8 mouse cellular contexts compared by ENCODE assay signal in genomic region chr3:129332586-129332985, GRCm38 (mm10). TPM values are rescaled to one million over a fixed set of nuclear protein-coding genes. Genes with fewer than 3 reads are reported as not detected.
DNase-seq lines count a peak whose midpoint lies in the region; ATAC-seq and TF ChIP-seq lines count a peak whose summit lies in the region.

Gene Enpep, minus strand, starts transcription at chr3:129332720.

- H3K4me3 ChIP-seq in hindbrain, embryonic 14.5 days (replicated peaks; ENCODE audit: low read length) = 0 out of 2 replicates have a peak within 1 kb of the TSS, but pooled peaks have one; percentile 4
- no peak within 1 kb of the TSS for H3K4me3 ChIP-seq in hindbrain, embryonic 10.5 days
- H3K4me3 ChIP-seq in liver, embryonic 11.5 days (ENCODE audit: low read depth, low read length) = peak within 1 kb of the TSS; percentile 24
- peak within 1 kb of the TSS; percentile 84 for H3K4me3 ChIP-seq in small intestine, adult 2 months (ENCODE audit: low read depth, low read length)

- no peak for TF ChIP-seq CTCF in small intestine, adult 2 months (IDR thresholded peaks at IDR 0.05; ENCODE audit: extremely low read depth, insufficient read length, insufficient replicate concordance, low read depth, low read length)

- no peak for DNase-seq in hindbrain, embryonic 14.5 days (ENCODE audit: low spot score)
- DNase-seq in hindbrain, embryonic 10.5 days (ENCODE audit: low spot score) = no peak
- peak; percentile 11 for DNase-seq in brain, adult 2 months (ENCODE audit: low read depth, low spot score)
- peak; percentile 45 for DNase-seq in heart, postnatal 36 days
- peak; percentile 44 for DNase-seq in liver, embryonic 11.5 days (ENCODE audit: low spot score)
- DNase-seq in spleen, adult 12 weeks (ENCODE audit: low spot score) = no peak
- DNase-seq in right cerebral cortex, adult 2 months (ENCODE audit: low spot score in 2 of 2) = no peak

- H3K36me3 ChIP-seq in hindbrain, embryonic 14.5 days (replicated peaks; ENCODE audit: control insufficient read depth, insufficient read depth) = no peaks in the 10 kb centered on the region
- H3K36me3 ChIP-seq in hindbrain, embryonic 10.5 days = no peaks in the 10 kb centered on the region
- no peaks in the 10 kb centered on the region for H3K36me3 ChIP-seq in liver, embryonic 11.5 days (ENCODE audit: control insufficient read depth, insufficient read depth, low read length)
- peaks cover 11% of the 10 kb centered on the region; the same call in 1 of the 2 replicates for H3K36me3 ChIP-seq in small intestine, adult 2 months (ENCODE audit: control insufficient read depth, insufficient read depth, low read length)

- no peak for ATAC-seq in hindbrain, embryonic 14.5 days (ENCODE audit: low FRiP score)
- ATAC-seq in liver, embryonic 11.5 days (replicated peaks; ENCODE audit: low FRiP score) = 0 out of 2 replicates have a peak, but pooled peaks have one; percentile 36

- intact Hi-C loops in heart, postnatal 36 days (cut with DNase I) = no loop called here

- no peak within 1 kb of the TSS for H3K27ac ChIP-seq in hindbrain, embryonic 14.5 days
- no peak within 1 kb of the TSS for H3K27ac ChIP-seq in hindbrain, embryonic 10.5 days
- H3K27ac ChIP-seq in liver, embryonic 11.5 days (ENCODE audit: low read depth, low read length) = no peak within 1 kb of the TSS
- peak within 1 kb of the TSS; percentile 61 for H3K27ac ChIP-seq in small intestine, adult 2 months (ENCODE audit: insufficient read depth, low read depth, low read length)

- H3K4me1 ChIP-seq in hindbrain, embryonic 14.5 days (replicated peaks; ENCODE audit: control insufficient read depth, insufficient read depth, low read length) = no peaks in the 10 kb centered on the region
- no peaks in the 10 kb centered on the region for H3K4me1 ChIP-seq in hindbrain, embryonic 10.5 days (replicated peaks)
- H3K4me1 ChIP-seq in liver, embryonic 11.5 days (replicated peaks; ENCODE audit: control insufficient read depth, insufficient read depth, low read length) = 0 out of 2 replicates have a peak, but pooled peaks cover 3% of the 10 kb centered on the region
- H3K4me1 ChIP-seq in small intestine, adult 2 months (ENCODE audit: control insufficient read depth, insufficient read depth, insufficient read length, low read length) = peaks cover 9% of the 10 kb centered on the region

- peak within 1 kb of the TSS; percentile 17; the same call in 1 of the 2 replicates for H3K4me2 ChIP-seq in hindbrain, embryonic 14.5 days (replicated peaks)
- H3K4me2 ChIP-seq in liver, embryonic 11.5 days = peak within 1 kb of the TSS; percentile 38

- 58% methylated on average over 13 of the region's 13 CpGs for WGBS in hindbrain, embryonic 14.5 days
- WGBS in hindbrain, embryonic 10.5 days = 68% methylated on average over 13 of the region's 13 CpGs
- WGBS in liver, embryonic 11.5 days = 47% methylated on average over 13 of the region's 13 CpGs
- WGBS in small intestine, adult 2 months = 9% methylated on average over 13 of the region's 13 CpGs

- H3K27me3 ChIP-seq in hindbrain, embryonic 14.5 days (ENCODE audit: control insufficient read depth, insufficient read depth, low read length) = no peaks in the 10 kb centered on the region
- no peaks in the 10 kb centered on the region for H3K27me3 ChIP-seq in hindbrain, embryonic 10.5 days (ENCODE audit: insufficient read depth, poor library complexity, severe bottlenecking)
- H3K27me3 ChIP-seq in liver, embryonic 11.5 days (replicated peaks; ENCODE audit: control insufficient read depth, insufficient read depth, low read length) = no peaks in the 10 kb centered on the region
- H3K27me3 ChIP-seq in small intestine, adult 2 months (ENCODE audit: control insufficient read depth, insufficient read depth, low read length) = no peaks in the 10 kb centered on the region

- peak; percentile 94 for TF ChIP-seq POLR2A in small intestine, adult 2 months (IDR thresholded peaks at IDR 0.05; ENCODE audit: low read depth, low read length)

- H3K9ac ChIP-seq in hindbrain, embryonic 14.5 days = no peak within 1 kb of the TSS
- H3K9ac ChIP-seq in liver, embryonic 11.5 days (ENCODE audit: low read depth, low read length) = no peak within 1 kb of the TSS

- no peaks in the 10 kb centered on the region for H3K9me3 ChIP-seq in hindbrain, embryonic 14.5 days (ENCODE audit: control insufficient read depth, low read length)
- no peaks in the 10 kb centered on the region for H3K9me3 ChIP-seq in hindbrain, embryonic 10.5 days
- no peaks in the 10 kb centered on the region for H3K9me3 ChIP-seq in liver, embryonic 11.5 days (ENCODE audit: control insufficient read depth, low read length)

RNA-seq across cellular contexts. Expression of gene Enpep, which starts in this region (rescaled TPM):
- polyA plus RNA-seq in hindbrain, embryonic 14.5 days (2014; fragmentation: Nextera tagmentation; extraction: Ambion mirVana) = 3.0 and 3.1 TPM in 2 replicates
- 0.08 TPM in 1 of 2 replicates, not detected in the other for polyA plus RNA-seq in hindbrain, embryonic 10.5 days (2016; fragmentation: Nextera tagmentation; extraction: Ambion mirVana)
- total RNA-seq in heart, postnatal 36 days (2021) = 1 to 10 TPM; 6.3 to 7.8 TPM
- polyA plus RNA-seq in liver, embryonic 11.5 days (2014; fragmentation: Nextera tagmentation; extraction: Ambion mirVana) = 3.5 and 4.3 TPM in 2 replicates
- 14.6 and 59.7 TPM in 2 replicates for polyA plus RNA-seq in small intestine, adult 2 months (2012; rRNA removed)

Comparison
In these comparisons a context has a peak if more than half of its experiments do, and no peak if none do; other contexts are left out.
1. DNase-seq: peak in brain, adult 2 months (single experiment), heart, postnatal 36 days (2 of 2) and liver, embryonic 11.5 days (single experiment); none in hindbrain, embryonic 14.5 days (single experiment), hindbrain, embryonic 10.5 days (single experiment), spleen, adult 12 weeks (single experiment) and right cerebral cortex, adult 2 months (0 of 2).